Mouse (Mus musculus): ENCODE results near the gene Snap47.

Snap47 gene

DNA sequence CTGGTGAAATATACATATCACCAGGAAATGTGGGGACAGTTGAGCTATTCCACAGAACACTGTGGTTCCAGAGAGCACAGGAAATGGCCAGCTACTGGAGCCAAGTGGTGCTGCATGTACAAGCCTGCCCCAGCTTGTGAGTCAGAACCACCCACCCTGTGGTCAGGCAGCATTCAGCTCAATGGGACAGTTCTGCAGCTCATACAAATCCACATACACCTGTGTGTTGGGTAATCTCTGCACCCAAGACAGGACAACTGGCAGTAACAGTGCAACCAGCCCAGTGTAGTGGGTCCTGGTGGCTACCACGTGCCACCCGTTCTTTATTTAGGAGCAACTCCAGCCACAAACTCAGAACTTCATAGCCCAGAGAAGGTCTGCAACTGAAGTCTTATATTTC lies 29.0 kb downstream of the Snap47 start:
- in situ Hi-C loops (cut with MboI, MseI) = no loop called here

DNA sequence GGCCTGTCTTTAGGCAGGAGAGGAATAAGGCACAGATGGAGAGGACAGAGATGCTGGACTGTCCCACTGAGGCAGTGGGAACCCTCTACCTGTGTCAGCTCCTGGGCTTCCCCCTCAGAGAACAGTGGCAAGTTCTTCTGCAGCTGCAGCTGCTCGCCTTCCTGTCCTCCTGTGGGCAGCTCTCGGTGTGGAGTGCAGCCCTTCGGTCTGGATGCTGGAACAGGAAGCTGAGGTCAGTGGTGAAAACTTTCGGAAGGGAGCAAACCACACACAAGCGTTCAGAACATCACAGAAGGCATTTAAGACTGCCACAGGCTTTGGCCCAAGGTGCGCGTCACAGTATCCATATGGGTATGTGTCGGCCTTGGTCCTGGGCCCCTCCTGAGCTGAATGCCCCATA lies 29.6 kb downstream of the Snap47 start:
- in situ Hi-C loops (cut with MboI, MseI) = no loop called here

DNA sequence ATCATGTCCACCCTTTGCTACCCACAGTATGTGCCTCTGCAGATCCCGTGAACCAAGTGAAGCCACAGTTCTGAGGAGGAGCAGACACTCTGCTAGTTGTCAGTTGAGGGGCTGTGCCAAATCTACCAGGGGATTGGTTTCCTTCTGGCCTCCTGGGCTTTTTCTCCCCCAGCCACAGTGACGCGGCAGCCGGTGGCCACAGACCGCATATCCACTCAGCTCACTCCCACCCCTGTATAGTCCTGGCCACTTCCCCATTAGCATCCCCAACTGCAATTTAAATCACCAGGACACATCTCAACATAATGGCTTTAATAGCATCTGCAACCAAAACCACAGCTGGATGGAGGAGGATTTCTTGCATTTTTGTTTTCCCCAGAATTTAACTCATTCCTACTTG lies 32.3 kb downstream of the Snap47 start:
- in situ Hi-C loops (cut with MboI, MseI) = no loop called here

DNA sequence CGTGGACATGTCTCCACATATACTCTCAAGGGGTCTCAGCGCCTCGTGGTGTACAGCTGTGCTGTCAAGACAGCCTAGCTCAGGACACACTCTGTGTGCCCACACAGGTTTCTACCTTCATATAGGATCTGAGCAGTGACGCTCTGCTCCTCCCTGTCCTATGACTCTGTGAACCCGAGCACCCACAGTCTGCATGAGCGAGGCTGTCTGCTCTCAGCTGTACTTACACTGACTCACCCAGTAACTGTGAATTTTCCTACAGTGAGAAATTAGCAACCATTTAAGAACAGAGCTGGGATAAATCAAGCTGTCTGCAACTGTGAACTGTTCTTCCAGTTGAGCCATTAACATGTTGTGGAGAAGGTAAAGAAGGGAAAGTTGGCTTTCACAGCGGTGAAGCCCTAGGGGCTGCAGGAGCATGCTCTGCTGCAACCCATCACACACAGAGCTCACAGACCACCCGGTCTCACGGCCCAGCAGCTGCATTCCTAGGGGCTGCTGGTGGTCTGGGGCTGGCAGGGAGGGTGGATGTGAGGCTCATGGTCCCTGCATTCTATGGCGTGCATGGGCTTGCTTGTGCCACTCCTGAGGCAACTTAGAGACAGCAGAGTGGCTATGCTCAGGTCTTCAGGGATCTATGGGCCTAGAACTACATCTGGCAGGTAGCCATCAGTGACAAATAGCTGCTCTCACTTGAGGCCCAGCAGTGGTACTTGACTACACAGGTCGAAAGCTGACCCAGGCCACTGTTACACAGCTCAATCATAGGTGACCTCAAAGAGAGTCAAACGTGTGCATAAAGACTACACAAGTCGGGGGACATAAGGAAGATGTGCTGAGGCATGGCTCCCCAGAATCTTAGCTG lies 37.8 kb downstream of the Snap47 start:
- in situ Hi-C loops (cut with MboI, MseI) = no loop called here

DNA sequence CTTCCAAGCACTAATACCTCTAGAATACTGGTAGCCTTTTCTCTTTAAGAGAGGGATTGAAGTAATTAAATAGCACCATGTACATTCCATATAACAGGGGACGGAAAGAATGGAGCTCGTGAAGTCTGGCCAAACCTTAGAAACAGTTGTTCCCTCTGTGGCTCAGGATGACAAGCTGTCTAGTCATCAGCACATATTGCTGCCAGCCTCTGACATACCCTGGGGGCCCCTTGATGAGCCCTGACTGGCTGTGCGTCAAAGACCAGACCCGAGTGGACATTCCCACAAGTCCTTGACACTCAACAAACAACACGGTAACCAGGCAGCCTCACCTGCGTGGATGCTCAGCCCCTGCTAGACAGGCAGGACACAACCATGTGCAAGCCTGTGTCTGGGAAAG lies 38.9 kb downstream of the Snap47 start:
- in situ Hi-C loops (cut with MboI, MseI) = no loop called here

DNA sequence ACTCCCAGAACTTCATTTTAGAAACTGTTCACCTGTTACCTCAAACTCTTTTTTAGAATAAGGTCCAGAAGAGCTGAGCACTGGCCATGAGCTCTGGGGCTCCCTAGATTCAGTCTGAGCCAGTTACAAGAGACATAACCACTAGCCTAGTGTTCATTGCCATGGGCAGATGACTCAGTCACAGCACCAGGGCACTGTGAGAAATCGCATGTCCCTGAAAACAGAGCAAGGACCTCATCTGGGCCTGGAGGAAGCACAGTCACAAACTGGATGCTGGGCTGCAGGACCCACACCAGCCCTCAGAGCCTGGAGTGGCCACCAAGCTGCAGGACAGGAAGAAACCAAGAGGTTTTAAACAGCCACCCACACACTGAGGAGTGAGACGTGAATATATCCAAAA lies 40.1 kb downstream of the Snap47 start:
- in situ Hi-C loops (cut with MboI, MseI) = no loop called here

DNA sequence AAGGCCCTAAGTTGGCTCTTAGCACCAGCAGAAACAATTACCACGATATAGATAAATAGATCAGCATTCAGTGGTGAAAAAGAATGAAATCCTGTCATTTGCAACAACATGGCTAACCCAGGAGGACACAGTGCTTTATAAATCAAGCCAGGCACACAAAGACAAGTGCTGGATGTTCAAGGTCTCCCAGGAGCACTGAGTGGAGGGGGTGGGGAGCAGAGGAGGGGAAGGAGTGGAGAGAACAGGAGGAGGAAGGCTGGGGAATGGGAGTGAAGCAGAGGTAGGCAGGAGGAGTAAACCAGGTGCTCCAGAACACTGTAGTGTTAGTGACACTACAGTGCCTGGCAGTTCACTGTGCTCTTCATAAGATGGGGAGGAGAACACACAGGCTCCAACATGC lies 45.2 kb downstream of the Snap47 start:
- in situ Hi-C loops (cut with MboI, MseI) = no loop called here

DNA sequence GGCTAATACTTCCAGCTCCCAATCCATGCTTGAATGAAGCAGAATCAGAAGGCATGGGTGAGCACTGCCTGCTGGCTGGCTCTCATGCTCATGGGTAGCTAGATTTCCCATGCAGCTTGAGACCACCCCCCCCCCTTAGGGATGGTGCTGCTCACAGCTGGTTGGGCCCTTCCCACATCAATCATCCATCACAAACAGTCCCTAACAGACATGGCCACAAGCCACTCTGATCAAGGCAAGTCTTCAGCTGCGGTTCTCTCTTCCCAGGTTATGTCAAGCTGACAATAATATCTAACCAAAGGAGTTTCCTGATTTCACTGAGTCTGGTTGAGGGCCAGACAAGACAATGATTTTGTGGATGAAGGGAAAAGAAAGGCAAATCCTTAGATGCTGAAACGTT lies 50.1 kb downstream of the Snap47 start:
- in situ Hi-C loops (cut with MboI, MseI) = no loop called here

DNA sequence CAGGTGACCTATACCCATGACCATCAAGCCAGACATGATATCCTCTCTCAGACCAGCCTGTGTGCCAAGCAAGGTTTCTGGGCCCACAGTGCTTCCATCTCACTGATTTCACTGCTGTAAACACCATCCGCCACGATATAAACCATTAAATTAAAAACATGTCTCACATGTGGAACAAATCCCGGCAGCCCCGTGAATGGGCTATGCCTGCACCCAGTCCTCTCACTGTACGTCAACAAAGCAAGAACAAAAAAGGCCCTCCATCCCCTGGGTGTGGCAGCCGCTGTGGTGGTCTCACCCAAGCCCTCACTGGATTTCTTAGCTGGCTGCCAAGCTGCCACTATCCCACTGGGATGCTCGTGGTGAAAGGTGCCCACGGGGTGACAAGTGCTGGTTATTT lies 51.2 kb downstream of the Snap47 start:
- in situ Hi-C loops (cut with MboI, MseI) = no loop called here

DNA sequence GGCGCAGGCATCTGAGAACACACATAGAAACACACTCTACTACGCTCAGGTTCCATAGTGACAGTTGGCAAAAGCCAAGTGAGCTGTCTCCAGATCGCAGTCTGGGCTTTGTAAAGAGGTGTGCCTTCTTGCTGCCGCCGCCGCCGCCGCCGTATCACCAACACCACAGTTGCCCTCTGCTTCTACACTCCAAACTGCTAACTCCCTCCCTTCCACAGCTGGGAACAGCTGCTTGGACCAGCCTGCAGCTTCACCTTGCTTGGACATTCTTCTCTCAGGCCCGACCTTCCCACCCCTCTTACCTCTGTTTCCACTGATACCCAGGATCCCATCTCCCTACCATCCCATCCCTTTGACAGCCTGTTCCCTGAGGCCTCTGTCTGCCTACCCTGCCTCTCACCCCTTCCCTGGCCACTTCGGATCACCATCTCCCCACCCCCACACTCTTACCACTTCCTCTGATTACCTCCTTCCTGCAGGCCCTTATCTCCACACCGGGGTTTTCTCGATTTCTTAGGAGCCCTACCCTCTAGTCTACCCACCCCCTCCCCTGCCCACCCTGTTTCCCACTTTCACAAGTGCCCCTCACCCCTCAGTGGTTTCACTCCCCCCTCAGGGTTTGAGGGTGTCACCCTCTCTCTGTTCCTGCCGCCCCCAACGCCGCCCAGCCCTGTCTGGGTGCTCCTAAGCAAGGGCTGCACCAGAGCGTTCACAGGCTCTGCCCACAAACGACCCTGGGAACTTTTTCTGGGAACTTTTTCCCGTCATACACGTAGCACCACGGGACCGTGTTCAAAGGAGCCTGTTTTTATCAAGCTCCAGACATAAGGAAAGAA lies 53.2 kb downstream of the Snap47 start:
- in situ Hi-C loops (cut with MboI, MseI) = no loop called here

DNA sequence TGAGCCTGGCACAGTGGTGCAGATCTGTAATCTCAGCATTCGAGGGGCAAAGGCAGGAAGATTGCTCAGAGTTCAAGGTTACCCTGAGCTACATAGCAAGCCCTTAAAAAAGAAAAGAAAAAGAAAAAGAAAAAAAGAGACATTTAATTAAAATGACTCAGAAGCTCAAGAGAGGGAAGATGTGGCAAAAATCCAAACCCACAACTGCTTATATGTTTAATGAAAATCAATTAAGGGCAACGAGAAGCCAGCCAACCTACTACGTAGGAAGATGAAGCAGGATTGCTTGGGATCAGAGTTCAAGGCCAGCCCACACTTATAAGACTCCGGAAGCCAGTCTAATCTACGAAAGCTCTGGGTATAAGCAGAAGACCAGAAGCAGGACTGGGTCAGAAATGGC lies 56.5 kb downstream of the Snap47 start:
- in situ Hi-C loops (cut with MboI, MseI) = no loop called here

DNA sequence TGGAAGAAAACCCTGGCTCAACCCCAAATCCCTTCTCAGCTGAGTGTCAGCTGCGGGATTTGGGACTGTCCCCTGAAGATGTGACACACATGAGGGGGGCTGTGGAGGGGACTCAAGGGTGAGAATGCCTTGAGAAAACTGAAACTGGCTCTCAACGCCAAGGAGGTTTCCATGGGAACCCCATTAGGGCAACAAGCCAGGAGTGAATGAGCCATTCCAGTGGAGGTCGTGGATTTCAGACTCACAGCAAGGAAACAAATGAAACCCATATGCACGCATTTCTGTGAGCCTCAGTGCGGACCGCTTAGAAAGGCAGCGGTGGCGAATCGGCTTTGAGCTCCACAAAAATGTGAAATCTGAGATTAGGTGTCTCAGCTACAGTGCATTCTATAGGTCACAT lies 57.4 kb downstream of the Snap47 start:
- in situ Hi-C loops (cut with MboI, MseI) = no loop called here

DNA sequence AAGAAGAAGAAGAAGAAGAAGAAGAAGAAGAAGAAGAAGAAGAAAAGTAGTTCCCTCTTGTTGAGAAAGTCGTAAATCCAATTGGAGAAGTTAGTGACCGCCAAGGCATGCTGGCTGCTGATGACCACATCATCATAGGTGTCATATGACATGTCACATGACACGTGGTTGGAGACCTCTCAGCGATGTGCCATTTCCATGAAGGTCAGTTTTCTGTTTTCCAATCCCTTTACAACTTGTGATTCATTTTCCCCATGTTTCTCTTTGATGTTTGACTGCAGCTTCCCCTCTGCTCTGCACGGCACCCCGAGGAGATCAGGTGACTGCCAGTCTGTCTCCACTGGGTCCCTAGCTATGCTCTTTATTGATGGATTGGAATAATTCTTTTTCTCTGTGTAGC lies 58.7 kb downstream of the Snap47 start:
- in situ Hi-C loops (cut with MboI, MseI) = no loop called here

DNA sequence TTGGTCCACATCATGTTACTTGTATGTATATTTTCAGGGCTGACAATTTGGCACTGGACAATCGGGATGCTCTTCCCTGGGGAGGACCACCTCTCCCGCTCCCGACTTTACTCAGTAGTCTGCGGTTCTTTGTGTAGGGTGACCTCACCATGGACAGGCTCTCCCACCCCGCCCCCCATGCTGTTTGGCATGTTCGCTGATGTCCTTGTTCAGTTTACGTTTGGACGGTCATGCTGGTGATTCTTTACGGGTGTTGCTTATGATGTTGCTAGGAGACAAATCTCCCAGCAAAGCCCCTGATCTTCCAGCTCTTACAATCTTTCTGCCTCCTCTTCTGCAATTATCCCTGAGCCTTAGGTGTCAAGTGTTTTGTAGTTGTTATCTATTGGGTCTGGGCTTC lies 60.5 kb downstream of the Snap47 start:
- in situ Hi-C loops (cut with MboI, MseI) = no loop called here

DNA sequence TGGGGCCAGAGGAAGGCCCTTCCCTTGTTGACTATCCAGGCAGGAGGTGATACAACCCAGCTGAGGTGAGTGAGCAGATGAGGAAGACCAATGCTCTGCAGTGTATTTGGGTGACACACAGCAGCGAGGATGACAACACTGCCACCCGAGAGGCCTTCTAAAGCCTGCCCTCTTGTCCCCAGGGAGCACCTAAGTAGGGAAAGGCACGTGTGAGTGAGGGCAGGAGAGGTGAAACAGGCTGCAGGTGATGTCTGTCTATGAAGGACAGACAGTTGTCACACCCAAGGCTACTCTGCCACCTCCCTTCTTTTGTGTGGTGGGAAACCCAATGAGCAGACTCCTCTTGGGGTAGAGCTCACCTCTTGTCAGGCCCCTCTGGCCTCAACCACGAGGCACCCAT lies 61.4 kb downstream of the Snap47 start:
- in situ Hi-C loops (cut with MboI, MseI) = no loop called here

DNA sequence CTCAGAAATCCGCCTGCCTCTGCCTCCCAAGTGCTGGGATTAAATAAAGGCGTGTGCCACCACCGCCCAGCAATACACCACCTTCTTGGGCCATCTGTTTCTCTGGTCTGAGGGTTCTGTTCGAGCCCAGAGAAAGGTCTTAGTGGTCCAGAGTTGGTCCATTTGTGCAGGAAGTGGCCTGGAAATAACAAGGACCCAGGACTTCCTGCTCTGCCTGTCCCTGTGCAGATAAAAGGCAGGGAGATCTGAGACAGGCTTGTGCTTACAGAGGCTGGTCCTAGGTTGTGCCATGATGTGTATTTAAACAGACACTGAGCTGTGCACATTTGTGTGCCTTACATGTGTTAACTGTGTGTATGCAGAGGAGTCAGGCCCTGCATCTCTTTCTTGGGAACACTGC lies 62.2 kb downstream of the Snap47 start:
- in situ Hi-C loops (cut with MboI, MseI) = no loop called here

DNA sequence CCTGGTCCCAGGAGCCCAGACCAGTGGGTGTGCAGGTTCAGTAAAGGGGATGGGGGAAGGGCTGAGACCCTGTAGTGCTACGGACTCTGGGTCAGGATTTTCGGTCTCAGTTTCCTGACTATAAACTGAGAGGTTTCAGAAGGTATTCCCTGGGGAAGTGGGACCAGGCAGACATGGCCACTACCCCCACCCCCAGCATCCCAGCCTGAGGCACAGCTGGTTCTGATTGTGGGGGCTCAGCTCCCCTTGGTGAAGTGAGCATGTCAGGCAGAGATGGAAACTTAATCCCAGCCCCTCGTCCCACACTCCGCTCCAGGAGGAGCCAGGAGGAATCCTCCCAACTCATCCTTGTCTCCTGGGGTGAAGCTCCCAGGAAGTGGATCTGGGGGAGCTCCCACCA lies 63.5 kb downstream of the Snap47 start:
- in situ Hi-C loops (cut with MboI, MseI) = no loop called here

DNA sequence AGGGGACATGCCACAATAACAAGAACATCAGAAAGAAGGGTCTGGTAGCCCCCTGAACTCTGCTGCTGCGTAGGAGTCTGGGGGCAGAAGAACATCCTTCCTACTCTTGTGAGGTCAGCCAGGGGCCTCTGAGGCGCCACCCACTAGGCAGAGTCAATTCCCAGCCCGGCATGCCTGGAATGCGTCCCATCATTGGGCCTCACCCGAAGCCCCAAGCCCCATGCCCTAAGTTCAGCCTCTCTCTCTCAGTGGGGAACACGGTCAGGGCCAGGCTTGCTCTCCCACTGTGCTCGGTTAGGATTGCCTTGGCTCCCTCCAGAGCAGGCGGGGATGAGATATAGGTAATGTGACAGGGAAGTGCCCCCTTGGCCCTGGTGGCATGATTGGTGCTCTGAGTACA lies 65.9 kb downstream of the Snap47 start:
- in situ Hi-C loops (cut with MboI, MseI) = no loop called here

DNA sequence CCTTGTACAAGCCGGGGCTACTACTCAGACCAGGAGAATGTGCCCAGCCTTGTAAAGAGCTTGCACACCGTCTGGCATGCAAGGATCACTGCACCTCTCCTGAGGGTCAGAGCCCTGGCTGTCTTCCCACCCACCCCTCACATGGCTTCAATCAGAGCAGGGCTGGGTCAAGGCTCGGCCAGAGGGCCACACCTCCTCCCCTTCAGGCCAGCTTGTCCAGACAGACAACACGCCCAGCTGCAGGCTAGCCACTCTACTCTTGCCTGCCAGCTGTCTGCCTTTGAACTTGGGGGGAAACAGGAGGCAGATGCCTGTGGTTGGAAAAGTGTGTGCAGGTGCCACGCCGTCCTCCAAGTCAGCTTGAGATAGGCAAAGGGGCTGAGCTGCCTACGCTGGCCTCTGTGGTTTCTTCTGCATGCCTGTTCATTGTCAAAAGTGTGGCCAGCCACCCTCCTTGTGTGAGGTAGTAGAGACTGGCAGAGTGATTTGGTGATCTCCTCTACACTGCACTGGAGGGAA lies 66.5 kb downstream of the Snap47 start:
- in situ Hi-C loops (cut with MboI, MseI) = no loop called here

DNA sequence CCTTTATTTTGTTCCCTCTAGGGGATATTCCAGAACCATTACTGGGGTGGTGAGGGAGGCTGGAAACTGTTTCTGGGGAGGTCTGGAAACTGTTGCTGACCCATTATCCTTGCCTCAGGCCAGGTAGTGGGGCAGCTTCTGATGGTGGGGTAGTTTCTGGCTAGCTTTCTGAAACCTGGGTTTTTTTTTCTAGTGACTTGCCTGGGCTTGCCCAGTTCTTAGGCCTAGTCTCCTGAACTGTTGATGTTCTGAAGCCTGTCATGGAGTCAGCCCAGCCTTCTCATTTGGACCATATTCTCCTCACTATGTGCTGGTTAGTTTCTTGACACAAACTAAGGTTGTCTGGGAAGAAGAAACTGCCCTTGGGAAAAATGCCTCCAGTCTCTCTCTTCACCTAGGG lies 71.4 kb downstream of the Snap47 start:
- in situ Hi-C loops (cut with MboI, MseI) = no loop called here

DNA sequence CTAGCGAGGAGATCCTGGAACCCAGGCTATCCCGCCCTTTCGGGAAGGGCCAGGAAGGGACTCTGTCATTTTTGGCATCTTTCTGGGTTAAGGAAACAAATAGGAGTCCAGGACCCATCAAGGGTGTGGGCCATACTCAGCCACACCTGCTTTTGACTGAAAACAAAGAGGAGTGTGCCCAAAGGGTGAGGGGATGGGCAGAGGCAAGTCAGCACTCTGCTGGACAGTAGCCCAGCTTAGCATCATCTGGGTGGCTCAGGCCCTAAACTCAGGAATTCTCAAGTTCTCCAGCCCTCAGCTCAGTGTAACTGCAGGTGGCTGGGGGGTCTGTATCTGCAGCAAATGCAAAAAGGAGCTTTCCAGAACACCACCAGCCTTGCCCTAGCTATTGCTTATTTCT lies 73.0 kb downstream of the Snap47 start:
- in situ Hi-C loops (cut with MboI, MseI) = no loop called here

DNA sequence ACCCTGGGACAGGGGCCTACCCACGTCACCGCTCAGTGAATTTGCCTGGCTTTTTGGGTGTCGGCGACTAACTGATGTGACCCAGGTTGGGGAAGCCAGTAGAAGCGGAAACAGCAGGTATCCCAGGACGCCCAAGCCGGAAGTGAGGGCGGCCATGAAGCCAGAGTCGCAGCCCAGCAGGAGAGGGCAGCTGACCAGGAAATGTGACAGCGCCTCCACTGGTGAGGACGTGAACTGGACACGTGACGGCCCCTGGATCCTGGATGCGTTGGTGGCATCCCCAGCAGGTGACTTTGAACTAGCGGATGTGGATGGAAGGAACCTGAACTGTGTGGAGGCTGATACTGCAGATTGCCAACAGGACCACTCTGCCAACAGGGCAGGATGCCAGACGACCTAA lies 75.5 kb downstream of the Snap47 start, which contains the start of gene Prss38:
Gene Prss38 (minus strand): TSS at position 183 of the 400 bp plus-strand sequence.
- in situ Hi-C loops (cut with MboI, MseI) = no loop called here

DNA sequence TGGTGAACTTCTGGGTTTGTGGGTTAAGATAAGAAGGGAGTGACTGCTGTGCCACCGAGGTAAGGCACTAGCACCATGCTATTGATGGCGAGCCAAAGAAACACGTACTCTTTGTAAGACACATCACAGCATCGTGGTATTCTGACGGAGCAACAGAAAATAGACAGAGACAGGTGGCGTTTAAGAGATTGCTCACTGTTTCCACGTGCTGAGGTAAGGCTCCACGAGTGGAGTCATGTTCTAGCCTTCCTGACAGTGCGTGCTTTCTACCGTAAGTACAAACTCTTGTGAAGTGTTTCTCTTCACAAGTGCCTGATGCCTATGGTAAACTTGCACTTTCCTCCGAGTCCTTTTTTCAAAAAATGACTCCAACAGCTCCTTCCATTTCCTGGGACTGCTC lies 81.1 kb downstream of the Snap47 start:
- in situ Hi-C loops (cut with MboI, MseI) = no loop called here
